In the genomic region with DNA sequence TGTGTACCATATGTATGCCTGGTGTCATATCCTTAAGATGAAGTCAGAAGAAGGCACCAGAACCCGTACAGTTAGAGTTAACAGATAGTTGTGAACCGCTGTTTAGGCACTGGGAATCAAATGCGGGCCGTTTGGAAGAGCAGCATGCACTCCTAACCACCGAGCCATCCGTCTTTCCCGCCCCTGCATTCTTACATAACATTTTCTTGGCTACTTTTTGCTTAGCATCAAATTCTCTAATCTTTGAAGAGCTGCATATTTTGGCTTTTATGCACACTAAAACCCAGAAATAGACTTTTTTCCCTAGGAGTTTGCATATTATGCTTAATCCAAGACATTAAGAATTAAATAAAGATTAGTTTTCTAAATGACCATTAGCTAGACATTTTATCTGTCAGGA, we compare ENCODE assay signal across 16 mouse cellular contexts.
"Had no signal": no experiment of that assay in that cellular context is flagged by ENCODE, and none has a peak within 500 bp of the region (broad histone marks: within the 10 kb centered on the region; RNA-seq: fewer than 3 reads in every experiment).

No protein-coding gene starts in this region.

- H3K36me3 ChIP-seq: intestine, embryonic 15.5 days; kidney, embryonic 15.5 days; liver, embryonic 13.5 days; midbrain, embryonic 12.5 days; neural tube, embryonic 13.5 days had no signal

- ATAC-seq: intestine, embryonic 15.5 days; midbrain, embryonic 16.5 days had no signal

- DNase-seq: kidney, adult 11 months; kidney, postnatal 25 days; liver, embryonic 13.5 days; lung, adult 2 months; lung, postnatal 14 days; retina, postnatal 1 day; right cerebral cortex, postnatal 4 days; thymus, postnatal 25 days had no signal

- H3K27me3 ChIP-seq: intestine, embryonic 15.5 days; kidney, embryonic 15.5 days; liver, embryonic 13.5 days; midbrain, embryonic 12.5 days; neural tube, embryonic 13.5 days had no signal

- H3K4me3 ChIP-seq: intestine, embryonic 15.5 days; kidney, embryonic 15.5 days; liver, embryonic 13.5 days; midbrain, embryonic 12.5 days; myocyte; neural tube, embryonic 13.5 days had no signal

- H3K4me2 ChIP-seq: intestine, embryonic 15.5 days; kidney, embryonic 15.5 days; midbrain, embryonic 12.5 days; neural tube, embryonic 13.5 days had no signal

- H3K9me3 ChIP-seq: intestine, embryonic 15.5 days; kidney, embryonic 15.5 days; liver, embryonic 13.5 days; midbrain, embryonic 12.5 days; neural tube, embryonic 13.5 days had no signal

- H3K9ac ChIP-seq: intestine, embryonic 15.5 days; kidney, embryonic 15.5 days; liver, embryonic 13.5 days; midbrain, embryonic 12.5 days; neural tube, embryonic 13.5 days had no signal

- H3K27ac ChIP-seq: intestine, embryonic 15.5 days; kidney, embryonic 15.5 days; macrophage; midbrain, embryonic 12.5 days; neural tube, embryonic 13.5 days; stomach, postnatal 0 days had no signal
